Mouse (Mus musculus): ENCODE results near the gene Klc4.

GRCm38 (mm10) chr17:46691390-46691789, 45.6 kb upstream of the Klc4 start:
- no peak for TF ChIP-seq POLR2A (IDR thresholded peaks at IDR 0.05; ENCODE audit: low read depth, low read length)
- TF ChIP-seq CTCF (IDR thresholded peaks at IDR 0.05; ENCODE audit: borderline replicate concordance, insufficient read depth, low read length), result no peak
